Mouse (Mus musculus): ENCODE results near the gene Vil1.

- TF ChIP-seq POLR2A (IDR thresholded peaks at IDR 0.05; ENCODE audit: low read depth, low read length), result no peak
- no peak for TF ChIP-seq CTCF (conservative IDR thresholded peaks at IDR 0.05; ENCODE audit: insufficient read depth, insufficient read length, low read depth, low read length)
Measured at GRCm38 (mm10) chr1:74419440-74419794, 10.2 kb downstream of the Vil1 start.
